Comparison of ENCODE assay signal across 29 mouse cellular contexts in the genomic region with DNA sequence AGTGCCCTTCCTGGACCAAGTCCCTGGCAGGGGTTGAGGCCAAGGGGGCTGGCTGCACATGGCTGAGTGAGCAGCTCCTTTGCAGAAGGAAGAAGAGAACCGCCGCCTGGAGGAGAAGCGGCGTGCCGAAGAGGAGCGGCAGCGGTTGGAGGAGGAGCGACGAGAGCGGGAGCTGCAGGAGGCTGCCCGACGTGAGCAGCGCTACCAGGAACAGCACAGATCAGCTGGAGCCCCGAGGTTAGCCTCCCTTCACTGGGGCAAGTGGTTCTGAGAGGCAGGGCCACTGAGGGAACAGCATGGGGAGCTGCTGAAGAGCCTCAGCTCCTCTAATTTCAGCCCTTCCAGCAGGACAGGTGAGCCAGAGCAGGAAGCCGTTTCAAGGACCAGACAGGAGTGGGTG. TPM values are rescaled to one million over a fixed set of nuclear protein-coding genes. Genes with fewer than 3 reads are reported as not detected.
DNase-seq lines count a peak whose midpoint lies in the region; ATAC-seq and TF ChIP-seq lines count a peak whose summit lies in the region.
"Had no signal": no experiment of that assay in that cellular context is flagged by ENCODE, and none has a peak within 500 bp of the region (broad histone marks: within the 10 kb centered on the region; RNA-seq: fewer than 3 reads in every experiment).

No protein-coding gene starts in this region.

- peak overlapping the region; percentile 28; the same call in 1 of the 2 replicates for H3K9ac ChIP-seq in ES-Bruce4 (ENCODE audit: low read depth, poor library complexity, severe bottlenecking)
- H3K9ac ChIP-seq in intestine, postnatal 0 days (ENCODE audit: low read depth, low read length): no peak overlapping the region
- H3K9ac ChIP-seq: embryonic facial prominence, embryonic 13.5 days; forebrain, embryonic 13.5 days; forebrain, postnatal 0 days; hindbrain, embryonic 12.5 days; hindbrain, embryonic 15.5 days had no signal

- H3K4me1 ChIP-seq in ES-Bruce4 (ENCODE audit: control insufficient read depth, insufficient read depth, low read length): peaks cover 7% of the 10 kb centered on the region
- peaks cover 7% of the 10 kb centered on the region; the same call in 1 of the 2 replicates for H3K4me1 ChIP-seq in intestine, postnatal 0 days (replicated peaks; ENCODE audit: control insufficient read depth, insufficient read depth, low read length)
- H3K4me1 ChIP-seq: forebrain, embryonic 13.5 days; hindbrain, embryonic 12.5 days; hindbrain, embryonic 15.5 days had no signal

- H3K27ac ChIP-seq in layer of hippocampus, adult 2 months: peak overlapping the region; percentile 94
- peak overlapping the region; percentile 19; the same call in 1 of the 2 replicates for H3K27ac ChIP-seq in ES-Bruce4 (ENCODE audit: insufficient read depth, low read length)
- no peak overlapping the region for H3K27ac ChIP-seq in intestine, postnatal 0 days (ENCODE audit: low read depth, low read length)
- H3K27ac ChIP-seq: embryonic facial prominence, embryonic 13.5 days; forebrain, embryonic 13.5 days; gastrocnemius, adult 2 months; hindbrain, embryonic 12.5 days; hindbrain, embryonic 15.5 days had no signal

- DNase-seq in layer of hippocampus, adult 2 months (ENCODE audit: low spot score in 2 of 2): no peak
- DNase-seq in layer of hippocampus, adult 11-12 months (ENCODE audit: low spot score): no peak
- peak; percentile 51 for DNase-seq in ZHBTc4 (ENCODE audit: low read depth, low spot score)
- DNase-seq in kidney, adult 18-20 months: no peak
- DNase-seq: adrenal gland, postnatal 14 days; B cell, adult 2 months; cerebellum, adult 11 months; cerebellum, adult 2 months; cerebellum, postnatal 10 days; cerebellum, postnatal 36 days; embryo, embryonic 11 days; forebrain, postnatal 0 days; gastrocnemius, adult 2 months; gastrocnemius, postnatal 14 days; kidney, adult 11 months had no signal

- H3K27me3 ChIP-seq in ES-Bruce4 (ENCODE audit: control insufficient read depth, insufficient read depth, low read length, poor library complexity, severe bottlenecking): no peaks in the 10 kb centered on the region
- H3K27me3 ChIP-seq in intestine, postnatal 0 days (replicated peaks; ENCODE audit: control insufficient read depth, insufficient read depth, low read length): no peaks in the 10 kb centered on the region
- H3K27me3 ChIP-seq: CH12.LX; embryonic facial prominence, embryonic 13.5 days; forebrain, embryonic 13.5 days; hindbrain, embryonic 12.5 days; hindbrain, embryonic 15.5 days; Patski had no signal

- no peaks in the 10 kb centered on the region for H3K9me3 ChIP-seq in ES-Bruce4 (replicated peaks; ENCODE audit: control insufficient read depth, insufficient read depth, low read length, poor library complexity, severe bottlenecking)
- no peaks in the 10 kb centered on the region for H3K9me3 ChIP-seq in intestine, postnatal 0 days (ENCODE audit: control insufficient read depth)
- H3K9me3 ChIP-seq: embryonic facial prominence, embryonic 10.5 days; embryonic facial prominence, embryonic 13.5 days; forebrain, embryonic 13.5 days; G1E; hindbrain, embryonic 12.5 days; hindbrain, embryonic 15.5 days had no signal

- peaks cover 19% of the 10 kb centered on the region for H3K36me3 ChIP-seq in ES-Bruce4 (ENCODE audit: control insufficient read depth, insufficient read depth, low read length, poor library complexity, severe bottlenecking)
- peaks cover 73% of the 10 kb centered on the region for H3K36me3 ChIP-seq in intestine, postnatal 0 days (ENCODE audit: control insufficient read depth, insufficient read depth)

- TF ChIP-seq POLR2A in ES-Bruce4 (IDR thresholded peaks at IDR 0.05; ENCODE audit: insufficient read depth, low read length): no peak

- no peak for ATAC-seq in intestine, postnatal 0 days
- ATAC-seq: activated CD4-positive, CD25-positive, alpha-beta regulatory T cell, adult 4 months; forebrain, embryonic 13.5 days; forebrain, postnatal 0 days; Patski had no signal

- TF ChIP-seq CTCF in layer of hippocampus, adult 2 months (conservative IDR thresholded peaks at IDR 0.05): no peak
- no peak for TF ChIP-seq CTCF in ES-Bruce4 (IDR thresholded peaks at IDR 0.05; ENCODE audit: low read depth, low read length)
- TF ChIP-seq CTCF in intestine, postnatal 0 days (IDR thresholded peaks at IDR 0.05; ENCODE audit: low read depth): no peak

- WGBS in intestine, postnatal 0 days: 90% methylated on average over 15 of the region's 15 CpGs

- no peak for TF ChIP-seq EP300 in ES-Bruce4 (IDR thresholded peaks at IDR 0.05; ENCODE audit: insufficient read depth, low read depth, low read length)

- H3K4me2 ChIP-seq in intestine, postnatal 0 days (replicated peaks; ENCODE audit: low read depth): no peak overlapping the region
- H3K4me2 ChIP-seq: embryonic facial prominence, embryonic 13.5 days; forebrain, embryonic 13.5 days; heart, embryonic 11.5 days; hindbrain, embryonic 12.5 days; hindbrain, embryonic 15.5 days had no signal

- H3K4me3 ChIP-seq in layer of hippocampus, adult 2 months: no peak overlapping the region
- H3K4me3 ChIP-seq in ES-Bruce4 (ENCODE audit: low read depth, low read length): 0 out of 2 replicates have a peak overlapping the region, but pooled peaks have one; percentile 15
- no peak overlapping the region for H3K4me3 ChIP-seq in intestine, postnatal 0 days (ENCODE audit: low read depth, low read length)
- H3K4me3 ChIP-seq: embryonic facial prominence, embryonic 10.5 days; embryonic facial prominence, embryonic 13.5 days; erythroblast, embryonic 14.5 days; forebrain, embryonic 13.5 days; gastrocnemius, adult 2 months; hindbrain, embryonic 12.5 days; hindbrain, embryonic 15.5 days had no signal

RNA-seq across cellular contexts. Expression of a gene that starts 6.6 kb away (rescaled TPM):
- 10 to 100 TPM; 14.7 to 16.2 TPM for total RNA-seq in layer of hippocampus, adult 2 months (2021)
- 1.6 and 2.2 TPM in 2 replicates for polyA plus RNA-seq in ES-Bruce4 (2011; ENCODE audit: insufficient read depth, insufficient read length, low read depth, missing spikeins)
- 9.9 and 10.1 TPM in 2 replicates for polyA plus RNA-seq in intestine, postnatal 0 days (2015; fragmentation: Nextera tagmentation; extraction: Ambion mirVana)
- total RNA-seq: adrenal gland, postnatal 14 days; hematopoietic stem cell, adult 5-6 weeks had no signal
- polyA plus RNA-seq: erythroblast, embryonic 14.5 days had no signal

RNA-seq across cellular contexts. Expression of a gene that starts 8.7 kb away (rescaled TPM):
- total RNA-seq in layer of hippocampus, adult 2 months (2021): 10 to 100 TPM; 74.6 to 80.0 TPM
- 27.4 and 33.4 TPM in 2 replicates for polyA plus RNA-seq in ES-Bruce4 (2011; ENCODE audit: insufficient read depth, insufficient read length, low read depth, missing spikeins)
- 93.0 and 99.7 TPM in 2 replicates for polyA plus RNA-seq in intestine, postnatal 0 days (2015; fragmentation: Nextera tagmentation; extraction: Ambion mirVana)

RNA-seq across cellular contexts. Expression of a gene that starts 34.8 kb away (rescaled TPM):
- 10 to 100 TPM; 65.3 to 67.2 TPM for total RNA-seq in layer of hippocampus, adult 2 months (2021)
- 10.6 and 11.7 TPM in 2 replicates for polyA plus RNA-seq in ES-Bruce4 (2011; ENCODE audit: insufficient read depth, insufficient read length, low read depth, missing spikeins)
- polyA plus RNA-seq in intestine, postnatal 0 days (2015; fragmentation: Nextera tagmentation; extraction: Ambion mirVana): 15.4 and 19.0 TPM in 2 replicates

RNA-seq across cellular contexts. Expression of a gene that starts 40.9 kb away (rescaled TPM):
- total RNA-seq in layer of hippocampus, adult 2 months (2021): 10 to 100 TPM; 14.1 to 15.5 TPM
- 9.3 and 9.9 TPM in 2 replicates for polyA plus RNA-seq in ES-Bruce4 (2011; ENCODE audit: insufficient read depth, insufficient read length, low read depth, missing spikeins)
- polyA plus RNA-seq in intestine, postnatal 0 days (2015; fragmentation: Nextera tagmentation; extraction: Ambion mirVana): 9.0 and 9.2 TPM in 2 replicates
